Mouse (Mus musculus) gastrocnemius, adult 18-20 months (tissue): Measurements from ENCODE around the gene Gmppb. TPM values are rescaled to one million over a fixed set of nuclear protein-coding genes. Genes with fewer than 3 reads are reported as not detected.
A peak's percentile ranks its signal among the peaks of the same experiment; 100 is the strongest.

Experiments
- DNase-seq: peaks from one replicate; pipeline ENCODE4 v3.0.0; 2021; ENCODE audit warnings: low spot score
- total RNA-seq, 2 experiments: library from RNA; stranded (reverse); gene quantifications; 2 replicates each; pipeline ENCODE4 v1.2.3; 2021

Gmppb gene
- total RNA-seq, 2 experiments from 2014 or later = 4.0 to 4.4 TPM

GRCm38 (mm10) chr9:108051184-108051930 lies 2.3 kb downstream of the Gmppb start:
- no peak for DNase-seq

- DNase-seq = no peak
These were observed 2.8 kb downstream of the Gmppb start for GRCm38 (mm10) chr9:108051931-108052220.

GRCm38 (mm10) chr9:108052411-108052810 lies 3.4 kb downstream of the Gmppb start:
- no peak for DNase-seq

GRCm38 (mm10) chr9:108052885-108053664 lies 4.0 kb downstream of the Gmppb start, which contains the start of gene Amigo3:
TSS of gene Amigo3 (plus strand) at chr9:108053159.
- DNase-seq = peak; percentile 98

- no peak for DNase-seq
These were observed 4.7 kb downstream of the Gmppb start for GRCm38 (mm10) chr9:108053665-108054225.

GRCm38 (mm10) chr9:108054331-108055040 lies 5.4 kb downstream of the Gmppb start:
- no peak for DNase-seq

- DNase-seq = no peak
These were observed 6.0 kb downstream of the Gmppb start for GRCm38 (mm10) chr9:108055061-108055460.

- no peak for DNase-seq
These were observed 6.7 kb downstream of the Gmppb start for GRCm38 (mm10) chr9:108055661-108056237.

- DNase-seq = no peak
These were observed 7.6 kb downstream of the Gmppb start for GRCm38 (mm10) chr9:108056361-108057261.

- peak; percentile 80 for DNase-seq
These were observed 8.2 kb downstream of the Gmppb start for GRCm38 (mm10) chr9:108057262-108057562.

GRCm38 (mm10) chr9:108058291-108058690 lies 9.2 kb downstream of the Gmppb start:
- no peak for DNase-seq

- no peak for DNase-seq
These were observed 13.1 kb downstream of the Gmppb start for GRCm38 (mm10) chr9:108062142-108062541.

GRCm38 (mm10) chr9:108063361-108063760 lies 14.3 kb downstream of the Gmppb start:
- no peak for DNase-seq

GRCm38 (mm10) chr9:108065491-108066011 lies 16.5 kb downstream of the Gmppb start:
- DNase-seq = peak; percentile 82

- no peak for DNase-seq
These were observed 18.2 kb downstream of the Gmppb start for GRCm38 (mm10) chr9:108067199-108067598.

- DNase-seq = peak; percentile 93
These were observed 18.9 kb downstream of the Gmppb start for GRCm38 (mm10) chr9:108067900-108068299.

- no peak for DNase-seq
These were observed 20.0 kb downstream of the Gmppb start for GRCm38 (mm10) chr9:108069007-108069406.

- DNase-seq = no peak
These were observed 20.5 kb downstream of the Gmppb start for GRCm38 (mm10) chr9:108069529-108069928.

GRCm38 (mm10) chr9:108071801-108072200 lies 22.8 kb downstream of the Gmppb start:
- no peak for DNase-seq

- DNase-seq = no peak
These were observed 23.5 kb downstream of the Gmppb start for GRCm38 (mm10) chr9:108072481-108072924.
